Mouse (Mus musculus): ENCODE measurements around the gene Opalin. TPM values are rescaled to one million over a fixed set of nuclear protein-coding genes. Genes with fewer than 3 reads are reported as not detected.

Opalin gene
- polyA plus RNA-seq, 1 experiment from 2014 or later = not detected

GRCm38 (mm10) chr19:41031869-41032268, 45.0 kb downstream of the Opalin start:
- no peak for ATAC-seq (replicated peaks; ENCODE audit: insufficient number of reproducible peaks, insufficient read depth, low FRiP score, low read depth)
- no peaks in the 10 kb centered on the region for H3K27me3 ChIP-seq
- H3K9ac ChIP-seq = no peak overlapping the region
- no peaks in the 10 kb centered on the region for H3K4me1 ChIP-seq (replicated peaks)
- WGBS = 60% methylated on average over 6 of the region's 6 CpGs
- no peaks in the 10 kb centered on the region for H3K36me3 ChIP-seq
- no peak overlapping the region for H3K27ac ChIP-seq
- no peak overlapping the region for H3K4me2 ChIP-seq
- H3K4me3 ChIP-seq = no peak overlapping the region
- H3K9me3 ChIP-seq (replicated peaks) = no peaks in the 10 kb centered on the region

GRCm38 (mm10) chr19:41031009-41031408, 45.9 kb downstream of the Opalin start:
- no peaks in the 10 kb centered on the region for H3K4me1 ChIP-seq (replicated peaks)
- WGBS = 60% methylated on average over 11 of the region's 11 CpGs
- H3K9me3 ChIP-seq (replicated peaks) = no peaks in the 10 kb centered on the region
- no peak overlapping the region for H3K27ac ChIP-seq
- no peak overlapping the region for H3K4me3 ChIP-seq
- H3K27me3 ChIP-seq = no peaks in the 10 kb centered on the region
- no peak overlapping the region for H3K4me2 ChIP-seq
- H3K9ac ChIP-seq = no peak overlapping the region
- no peak; the same call in 1 of the 2 replicates for ATAC-seq (replicated peaks; ENCODE audit: insufficient number of reproducible peaks, insufficient read depth, low FRiP score, low read depth)
- H3K36me3 ChIP-seq = no peaks in the 10 kb centered on the region

- H3K4me2 ChIP-seq = no peak overlapping the region
Measured at GRCm38 (mm10) chr19:41030161-41030560, 46.8 kb downstream of the Opalin start.

GRCm38 (mm10) chr19:41029219-41029618, 47.7 kb downstream of the Opalin start, which contains the start of gene Dntt:
Gene Dntt (plus strand): TSS chr19:41029275.
- no peak for ATAC-seq (replicated peaks; ENCODE audit: insufficient number of reproducible peaks, insufficient read depth, low FRiP score, low read depth)
- 85% methylated on average over 6 of the region's 6 CpGs for WGBS
- Histone ChIP-seq H3K36me3 (no peaks in the 10 kb centered on the region), H3K9ac (no peak within 1 kb of the TSS), H3K4me2 (no peak within 1 kb of the TSS), H3K27ac (no peak within 1 kb of the TSS), H3K4me1 (replicated peaks) (no peaks in the 10 kb centered on the region), H3K27me3 (no peaks in the 10 kb centered on the region), H3K4me3 (no peak within 1 kb of the TSS), H3K9me3 (replicated peaks) (no peaks in the 10 kb centered on the region)

More at GRCm38 (mm10) chr19:41030161-41030560, 46.8 kb downstream of the Opalin start:
- no peaks in the 10 kb centered on the region for H3K36me3 ChIP-seq
- H3K9me3 ChIP-seq (replicated peaks) = no peaks in the 10 kb centered on the region
- no peak overlapping the region for H3K27ac ChIP-seq
- WGBS = 61% methylated on average over 6 of the region's 6 CpGs
- no peak for ATAC-seq (replicated peaks; ENCODE audit: insufficient number of reproducible peaks, insufficient read depth, low FRiP score, low read depth)
- no peak overlapping the region for H3K9ac ChIP-seq
- H3K4me1 ChIP-seq (replicated peaks) = no peaks in the 10 kb centered on the region
- H3K4me3 ChIP-seq = no peak overlapping the region
- no peaks in the 10 kb centered on the region for H3K27me3 ChIP-seq

GRCm38 (mm10) chr19:41027601-41028000, 49.3 kb downstream of the Opalin start:
- Histone ChIP-seq H3K27ac (no peak overlapping the region), H3K27me3 (no peaks in the 10 kb centered on the region), H3K36me3 (no peaks in the 10 kb centered on the region), H3K4me1 (replicated peaks) (no peaks in the 10 kb centered on the region), H3K9ac (no peak overlapping the region), H3K4me2 (no peak overlapping the region), H3K4me3 (no peak overlapping the region), H3K9me3 (replicated peaks) (no peaks in the 10 kb centered on the region)
- WGBS = 92% methylated on average over 9 of the region's 9 CpGs
- ATAC-seq (replicated peaks; ENCODE audit: insufficient number of reproducible peaks, insufficient read depth, low FRiP score, low read depth) = no peak

- Histone ChIP-seq H3K27me3 (no peaks in the 10 kb centered on the region), H3K4me2 (no peak overlapping the region), H3K27ac (no peak overlapping the region), H3K9me3 (replicated peaks) (no peaks in the 10 kb centered on the region), H3K4me1 (replicated peaks) (no peaks in the 10 kb centered on the region), H3K4me3 (no peak overlapping the region), H3K9ac (no peak overlapping the region), H3K36me3 (no peaks in the 10 kb centered on the region)
- 78% methylated on average over 5 of the region's 5 CpGs for WGBS
- ATAC-seq (replicated peaks; ENCODE audit: insufficient number of reproducible peaks, insufficient read depth, low FRiP score, low read depth) = no peak
Measured at GRCm38 (mm10) chr19:41027024-41027423, 49.9 kb downstream of the Opalin start.

GRCm38 (mm10) chr19:41026551-41026950, 50.4 kb downstream of the Opalin start:
- Histone ChIP-seq H3K27ac (no peak overlapping the region), H3K9ac (no peak overlapping the region), H3K4me2 (no peak overlapping the region), H3K27me3 (no peaks in the 10 kb centered on the region), H3K4me1 (replicated peaks) (no peaks in the 10 kb centered on the region), H3K9me3 (replicated peaks) (no peaks in the 10 kb centered on the region), H3K36me3 (no peaks in the 10 kb centered on the region), H3K4me3 (no peak overlapping the region)
- WGBS = 78% methylated on average over 8 of the region's 8 CpGs
- ATAC-seq (replicated peaks; ENCODE audit: insufficient number of reproducible peaks, insufficient read depth, low FRiP score, low read depth) = no peak

- H3K9me3 ChIP-seq (replicated peaks) = no peaks in the 10 kb centered on the region
- no peak overlapping the region for H3K27ac ChIP-seq
- WGBS = 63% methylated on average over 4 of the region's 4 CpGs
- no peaks in the 10 kb centered on the region for H3K4me1 ChIP-seq (replicated peaks)
- no peak overlapping the region for H3K4me3 ChIP-seq
- H3K36me3 ChIP-seq = no peaks in the 10 kb centered on the region
- H3K9ac ChIP-seq = no peak overlapping the region
- H3K4me2 ChIP-seq = no peak overlapping the region
- ATAC-seq (replicated peaks; ENCODE audit: insufficient number of reproducible peaks, insufficient read depth, low FRiP score, low read depth) = no peak
- peaks cover 17% of the 10 kb centered on the region for H3K27me3 ChIP-seq
Measured at GRCm38 (mm10) chr19:41022244-41022643, 54.7 kb downstream of the Opalin start.

GRCm38 (mm10) chr19:41020537-41020936, 56.4 kb downstream of the Opalin start:
- no peak overlapping the region for H3K4me2 ChIP-seq
- WGBS = 61% methylated on average over 3 of the region's 3 CpGs
- no peak overlapping the region for H3K27ac ChIP-seq
- H3K36me3 ChIP-seq = no peaks in the 10 kb centered on the region
- ATAC-seq (replicated peaks; ENCODE audit: insufficient number of reproducible peaks, insufficient read depth, low FRiP score, low read depth) = no peak
- peaks cover 4% of the 10 kb centered on the region; the same call in 1 of the 2 replicates for H3K4me1 ChIP-seq (replicated peaks)
- peaks cover 23% of the 10 kb centered on the region for H3K27me3 ChIP-seq
- no peak overlapping the region for H3K4me3 ChIP-seq
- H3K9me3 ChIP-seq (replicated peaks) = no peaks in the 10 kb centered on the region
- H3K9ac ChIP-seq = no peak overlapping the region

- Histone ChIP-seq H3K9ac (no peak overlapping the region), H3K36me3 (no peaks in the 10 kb centered on the region), H3K4me3 (no peak overlapping the region), H3K27me3 (peaks cover 31% of the 10 kb centered on the region), H3K9me3 (replicated peaks) (no peaks in the 10 kb centered on the region), H3K4me2 (no peak overlapping the region), H3K27ac (no peak overlapping the region), H3K4me1 (replicated peaks) (peaks cover 4% of the 10 kb centered on the region; the same call in 1 of the 2 replicates)
- no peak for ATAC-seq (replicated peaks; ENCODE audit: insufficient number of reproducible peaks, insufficient read depth, low FRiP score, low read depth)
- WGBS = 67% methylated on average over 5 of the region's 5 CpGs
Measured at GRCm38 (mm10) chr19:41019164-41019675, 57.7 kb downstream of the Opalin start.

GRCm38 (mm10) chr19:41015951-41016716, 60.8 kb downstream of the Opalin start:
- Histone ChIP-seq H3K4me3 (peak overlapping the region; percentile 22; the same call in 1 of the 2 replicates), H3K27ac (no peak overlapping the region), H3K27me3 (peaks cover 46% of the 10 kb centered on the region), H3K36me3 (no peaks in the 10 kb centered on the region), H3K4me2 (peak overlapping the region; percentile 56), H3K4me1 (replicated peaks) (peaks cover 4% of the 10 kb centered on the region; the same call in 1 of the 2 replicates), H3K9ac (peak overlapping the region; percentile 25; the same call in 1 of the 2 replicates), H3K9me3 (replicated peaks) (no peaks in the 10 kb centered on the region)
- WGBS = 17% methylated on average over 14 of the region's 14 CpGs
- ATAC-seq (replicated peaks; ENCODE audit: insufficient number of reproducible peaks, insufficient read depth, low FRiP score, low read depth) = 0 out of 2 replicates have a peak, but pooled peaks have one; percentile 41
